Mouse (Mus musculus): ENCODE data around the gene Asb10.

GRCm38 (mm10) chr5:24495019-24495418, 45.8 kb downstream of the Asb10 start:
- TF ChIP-seq CTCF (IDR thresholded peaks at IDR 0.05; ENCODE audit: control insufficient read depth, insufficient read depth, low read length) (no peak), POLR2A (IDR thresholded peaks at IDR 0.05; ENCODE audit: borderline replicate concordance, control insufficient read depth, low read depth, low read length) (no peak)
